Mouse (Mus musculus) ES-CJ7 (cell line): ENCODE results near the gene Safb.

Experiments
- DNase-seq: peaks from one replicate; pipeline ENCODE4 v3.0.0; 2011; ENCODE audit warnings: low read depth, low spot score

Safb gene

GRCm38 (mm10) chr17:56560131-56560530, 24.5 kb upstream of the Safb start:
- no peak for DNase-seq

GRCm38 (mm10) chr17:56561866-56562265, 22.8 kb upstream of the Safb start:
- no peak for DNase-seq

- no peak for DNase-seq
These were observed 18.3 kb upstream of the Safb start for GRCm38 (mm10) chr17:56566293-56566692.

GRCm38 (mm10) chr17:56566918-56567317, 17.7 kb upstream of the Safb start:
- DNase-seq: no peak

GRCm38 (mm10) chr17:56567370-56567769, 17.3 kb upstream of the Safb start:
- no peak for DNase-seq

- DNase-seq: no peak
These were observed 14.3 kb upstream of the Safb start for GRCm38 (mm10) chr17:56570287-56570686.

- DNase-seq: no peak
These were observed 12.5 kb upstream of the Safb start for GRCm38 (mm10) chr17:56572154-56572553.

- no peak for DNase-seq
These were observed 11.7 kb upstream of the Safb start for GRCm38 (mm10) chr17:56572939-56573338.

- no peak for DNase-seq
These were observed 1.6 kb upstream of the Safb start for GRCm38 (mm10) chr17:56583071-56583470.

- no peak for DNase-seq
These were observed 891 bp upstream of the Safb start for GRCm38 (mm10) chr17:56583611-56584256.

GRCm38 (mm10) chr17:56585171-56585821, 671 bp downstream of the Safb start:
- DNase-seq: peak; percentile 36

GRCm38 (mm10) chr17:56587773-56588172, 3.1 kb downstream of the Safb start:
- DNase-seq: no peak

GRCm38 (mm10) chr17:56588921-56589320, 4.3 kb downstream of the Safb start:
- DNase-seq: no peak

GRCm38 (mm10) chr17:56592553-56592952, 7.9 kb downstream of the Safb start:
- no peak for DNase-seq

- DNase-seq: no peak
These were observed 9.1 kb downstream of the Safb start for GRCm38 (mm10) chr17:56593527-56594271.

- no peak for DNase-seq
These were observed 18.8 kb downstream of the Safb start for GRCm38 (mm10) chr17:56603186-56604069.

GRCm38 (mm10) chr17:56604070-56604380, 19.4 kb downstream of the Safb start:
- no peak for DNase-seq

GRCm38 (mm10) chr17:56604422-56604821, 19.8 kb downstream of the Safb start:
- DNase-seq: no peak

- no peak for DNase-seq
These were observed 20.8 kb downstream of the Safb start for GRCm38 (mm10) chr17:56605431-56605830.

GRCm38 (mm10) chr17:56607521-56608062, 23.0 kb downstream of the Safb start:
- no peak for DNase-seq

GRCm38 (mm10) chr17:56608699-56609098, 24.1 kb downstream of the Safb start:
- DNase-seq: no peak
